24 mouse cellular contexts compared by ENCODE assay signal in genomic region chr6:100410067-100410631, GRCm38 (mm10).
DNase-seq lines count a peak whose midpoint lies in the region; ATAC-seq and TF ChIP-seq lines count a peak whose summit lies in the region.
"Had no signal": no experiment of that assay in that cellular context is flagged by ENCODE, and none has a peak within 500 bp of the region (broad histone marks: within the 10 kb centered on the region; RNA-seq: fewer than 3 reads in every experiment).

No protein-coding gene starts in this region.

- peak overlapping the region; percentile 54; the same call in 1 of the 2 replicates for H3K27ac ChIP-seq in bone marrow, adult 2 months (ENCODE audit: control insufficient read depth, insufficient read depth, low read depth, low read length, poor library complexity)
- no peak overlapping the region for H3K27ac ChIP-seq in neural tube, embryonic 15.5 days (replicated peaks)
- no peak overlapping the region for H3K27ac ChIP-seq in cerebellum, adult 2 months (ENCODE audit: insufficient read depth, low read length)
- H3K27ac ChIP-seq in left cerebral cortex, adult 2 months = no peak overlapping the region
- H3K27ac ChIP-seq: hindbrain, embryonic 12.5 days; hindbrain, embryonic 15.5 days; intestine, embryonic 15.5 days had no signal

- H3K9me3 ChIP-seq in neural tube, embryonic 15.5 days (replicated peaks) = no peaks in the 10 kb centered on the region
- H3K9me3 ChIP-seq: hindbrain, embryonic 12.5 days; hindbrain, embryonic 15.5 days; intestine, embryonic 15.5 days had no signal

- H3K36me3 ChIP-seq in neural tube, embryonic 15.5 days = no peaks in the 10 kb centered on the region
- H3K36me3 ChIP-seq: hindbrain, embryonic 12.5 days; hindbrain, embryonic 15.5 days; intestine, embryonic 15.5 days had no signal

- no peak for TF ChIP-seq CTCF in bone marrow, adult 2 months (IDR thresholded peaks at IDR 0.05; ENCODE audit: control insufficient read depth, insufficient read depth, low read length)
- TF ChIP-seq CTCF in cerebellum, adult 2 months (IDR thresholded peaks at IDR 0.05; ENCODE audit: borderline replicate concordance, insufficient read depth, low read depth, low read length) = no peak
- TF ChIP-seq CTCF in left cerebral cortex, adult 2 months (IDR thresholded peaks at IDR 0.05) = no peak

- TF ChIP-seq POLR2A in bone marrow, adult 2 months (IDR thresholded peaks at IDR 0.05; ENCODE audit: borderline replicate concordance, control insufficient read depth, low read depth, low read length) = no peak
- TF ChIP-seq POLR2A in cerebellum, adult 2 months (IDR thresholded peaks at IDR 0.05; ENCODE audit: borderline replicate concordance, insufficient read depth, low read length) = no peak

- H3K9ac ChIP-seq in neural tube, embryonic 15.5 days (replicated peaks) = no peak overlapping the region
- H3K9ac ChIP-seq: forebrain, postnatal 0 days; hindbrain, embryonic 12.5 days; hindbrain, embryonic 15.5 days; intestine, embryonic 15.5 days had no signal

- ATAC-seq in monocyte, adult 5-6 weeks (replicated peaks; ENCODE audit: insufficient number of reproducible peaks, low FRiP score, low TSS enrichment, poor library complexity, severe bottlenecking) = peak; percentile 62
- ATAC-seq in neural tube, embryonic 15.5 days (ENCODE audit: low FRiP score) = no peak
- ATAC-seq: activated CD4-positive, CD25-positive, alpha-beta regulatory T cell, adult 4 months; CD4-positive, CD25-positive, alpha-beta regulatory T cell, adult 4 months; forebrain, embryonic 14.5 days; forebrain, postnatal 0 days; intestine, embryonic 15.5 days had no signal

- H3K27me3 ChIP-seq in neural tube, embryonic 15.5 days (replicated peaks) = no peaks in the 10 kb centered on the region
- no peaks in the 10 kb centered on the region for H3K27me3 ChIP-seq in cerebellum, adult 2 months (ENCODE audit: control insufficient read depth, insufficient read depth, low read length)
- H3K27me3 ChIP-seq: hindbrain, embryonic 15.5 days; intestine, embryonic 15.5 days had no signal

- DNase-seq in A20 (ENCODE audit: low read depth, low spot score) = peak; percentile 39
- DNase-seq in induced T-regulatory cell, adult 2 months (ENCODE audit: low read depth) = peak; percentile 50
- DNase-seq in frontal cortex, postnatal 25 days (ENCODE audit: low spot score in 2 of 2) = no peak
- no peak for DNase-seq in cerebellum, adult 2 months
- no peak for DNase-seq in left cerebral cortex, adult 2 months (ENCODE audit: extremely low spot score in 1 of 2, low spot score in 2 of 2)
- DNase-seq: adrenal gland, adult 8-10 months; adrenal gland, postnatal 25 days; B cell, adult 2 months; cerebellum, adult 18-20 months; cerebellum, postnatal 10 days; cerebellum, postnatal 36 days; forebrain, postnatal 0 days; gastrocnemius, postnatal 36 days; heart, adult 11 months had no signal

- intact Hi-C loops in left cerebral cortex, adult 2 months (cut with DNase I) = no loop called here

- H3K4me3 ChIP-seq in bone marrow, adult 2 months (replicated peaks; ENCODE audit: control insufficient read depth, low read depth, low read length) = no peak overlapping the region
- H3K4me3 ChIP-seq in neural tube, embryonic 15.5 days (replicated peaks) = no peak overlapping the region
- no peak overlapping the region for H3K4me3 ChIP-seq in cerebellum, adult 2 months (replicated peaks; ENCODE audit: insufficient read depth, low read depth, low read length)
- H3K4me3 ChIP-seq in left cerebral cortex, adult 2 months = no peak overlapping the region
- H3K4me3 ChIP-seq: hindbrain, embryonic 12.5 days; hindbrain, embryonic 15.5 days; intestine, embryonic 15.5 days had no signal

- H3K4me2 ChIP-seq in neural tube, embryonic 15.5 days = no peak overlapping the region
- H3K4me2 ChIP-seq: heart, embryonic 11.5 days; hindbrain, embryonic 12.5 days; hindbrain, embryonic 15.5 days; intestine, embryonic 15.5 days had no signal

- H3K4me1 ChIP-seq in bone marrow, adult 2 months (ENCODE audit: control insufficient read depth, insufficient read depth, low read length) = peaks cover 6% of the 10 kb centered on the region; the same call in 1 of the 2 replicates
- no peaks in the 10 kb centered on the region for H3K4me1 ChIP-seq in neural tube, embryonic 15.5 days
- H3K4me1 ChIP-seq in cerebellum, adult 2 months (ENCODE audit: control insufficient read depth, insufficient read depth, low read length) = no peaks in the 10 kb centered on the region
- H3K4me1 ChIP-seq: hindbrain, embryonic 12.5 days; hindbrain, embryonic 15.5 days had no signal

- 42% methylated on average over 8 of the region's 8 CpGs for WGBS in bone marrow, adult 2 months
- 96% methylated on average over 8 of the region's 8 CpGs for WGBS in neural tube, embryonic 15.5 days
- 97% methylated on average over 8 of the region's 8 CpGs for WGBS in cerebellum, adult 2 months

Comparison
In these comparisons a context has a peak if more than half of its experiments do, and no peak if none do; other contexts are left out.
1. DNase-seq: peak in A20 (single experiment) and induced T-regulatory cell, adult 2 months (single experiment); none in frontal cortex, postnatal 25 days (0 of 2), cerebellum, adult 2 months (0 of 2) and left cerebral cortex, adult 2 months (0 of 2).